Mouse (Mus musculus) hindbrain, embryonic 12.5 days (tissue): ENCODE measurements around the gene Tcl1b1. TPM values are rescaled to one million over a fixed set of nuclear protein-coding genes. Genes with fewer than 3 reads are reported as not detected.
A peak's percentile ranks its signal among the peaks of the same experiment; 100 is the strongest.
"Not testable (repeated sequence)": the region's sequence is repeated elsewhere in the genome, so short reads cannot be mapped to it uniquely, and the experiment has no call there.

ENCODE experiments used
- ATAC-seq: fragments of 200-750 bp; cut with Nextera tagmentation; 2 replicates; pipeline ENCODE4 v1.8.0; 2017; ENCODE audit warnings: moderate TSS enrichment; ENCODE audit not compliant: low FRiP score
- H3K27ac ChIP-seq: fragments of 300-500 bp; sonication (generic); 2 replicates; pipeline ENCODE4 v1.5.1; 2016; ENCODE audit warnings: mild to moderate bottlenecking
- H3K27me3 ChIP-seq: fragments of 300-500 bp; sonication (generic); 2 replicates; pipeline ENCODE4 v1.6.1; 2016; ENCODE audit warnings: mild to moderate bottlenecking
- H3K36me3 ChIP-seq: fragments of 300-500 bp; sonication (generic); 2 replicates; pipeline ENCODE4 v1.6.1; 2016; ENCODE audit warnings: mild to moderate bottlenecking
- H3K4me1 ChIP-seq: fragments of 300-500 bp; sonication (generic); 2 replicates; pipeline ENCODE4 v1.6.1; 2016
- H3K4me2 ChIP-seq: fragments of 300-500 bp; sonication (generic); replicated peaks from 2 replicates; pipeline ENCODE4 v1.6.1; 2016; ENCODE audit warnings: mild to moderate bottlenecking
- H3K4me3 ChIP-seq: fragments of 300-500 bp; sonication (generic); 2 replicates; pipeline ENCODE4 v1.5.1; 2016; ENCODE audit warnings: mild to moderate bottlenecking
- H3K9ac ChIP-seq: fragments of 300-500 bp; sonication (generic); 2 replicates; pipeline ENCODE4 v1.6.1; 2016; ENCODE audit warnings: mild to moderate bottlenecking, moderate library complexity
- H3K9me3 ChIP-seq: fragments of 300-500 bp; sonication (generic); replicated peaks from 2 replicates; pipeline ENCODE4 v1.6.1; 2016; ENCODE audit warnings: mild to moderate bottlenecking
- WGBS: fragments of 180-500 bp; shearing (Covaris S2); methylation state at CpG from one replicate; pipeline ENCODE4 v1.1.7; 2016; 5-methylcytosine and 5-hydroxymethylcytosine counted together
- polyA plus RNA-seq: library from polyadenylated mRNA; unstranded; fragments of >200 nt; fragmentation: Nextera tagmentation; extraction: Ambion mirVana; gene quantifications from 2 replicates; pipeline ENCODE4 v1.2.1, GENCODE M21; 2016

The Tcl1b1 gene
- not detected in 2 replicates for polyA plus RNA-seq

DNA sequence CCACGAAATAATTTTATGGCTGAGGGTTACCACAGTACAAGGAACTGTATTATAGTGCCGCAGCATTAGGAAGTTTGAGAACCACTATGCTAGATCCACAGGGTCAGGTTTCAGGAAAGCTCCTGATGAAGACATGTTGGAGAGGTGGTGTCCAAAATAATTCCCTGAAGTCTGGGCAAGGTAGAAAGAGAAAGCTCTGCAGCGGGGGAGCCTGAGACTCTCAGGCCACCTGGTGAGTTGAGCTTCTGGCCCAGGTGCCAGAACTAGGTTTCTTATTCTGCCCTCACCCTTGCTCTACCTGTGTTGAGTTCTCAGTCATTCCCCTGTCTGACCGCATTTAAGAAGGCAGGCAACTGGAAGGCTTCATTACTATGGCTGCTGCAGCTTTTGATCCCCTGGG is at the start of gene Tcl1b1:
TSS of gene Tcl1b1 (plus strand) at position 301 of the 400 bp plus-strand sequence.
- Histone ChIP-seq H3K9me3 (no peaks in the 10 kb centered on the region), H3K4me1 (no peaks in the 10 kb centered on the region), H3K9ac (no peak within 1 kb of the TSS), H3K36me3 (no peaks in the 10 kb centered on the region), H3K27me3 (no peaks in the 10 kb centered on the region), H3K4me2 (no peak within 1 kb of the TSS), H3K27ac (no peak within 1 kb of the TSS), H3K4me3 (no peak within 1 kb of the TSS)
- WGBS: 84% methylated on average over 4 of the region's 4 CpGs
- ATAC-seq: no peak

GRCm38 (mm10) chr12:105109812-105110211 is 49.7 kb upstream of the Tcl1b1 start:
- Histone ChIP-seq H3K4me1 (peaks cover 8% of the 10 kb centered on the region), H3K4me3 (no peak overlapping the region), H3K9me3 (no peaks in the 10 kb centered on the region), H3K27ac (no peak overlapping the region), H3K4me2 (no peak overlapping the region), H3K27me3 (no peaks in the 10 kb centered on the region), H3K36me3 (no peaks in the 10 kb centered on the region), H3K9ac (no peak overlapping the region)
- WGBS: 65% methylated on average over 4 of the region's 4 CpGs
- no peak for ATAC-seq

DNA sequence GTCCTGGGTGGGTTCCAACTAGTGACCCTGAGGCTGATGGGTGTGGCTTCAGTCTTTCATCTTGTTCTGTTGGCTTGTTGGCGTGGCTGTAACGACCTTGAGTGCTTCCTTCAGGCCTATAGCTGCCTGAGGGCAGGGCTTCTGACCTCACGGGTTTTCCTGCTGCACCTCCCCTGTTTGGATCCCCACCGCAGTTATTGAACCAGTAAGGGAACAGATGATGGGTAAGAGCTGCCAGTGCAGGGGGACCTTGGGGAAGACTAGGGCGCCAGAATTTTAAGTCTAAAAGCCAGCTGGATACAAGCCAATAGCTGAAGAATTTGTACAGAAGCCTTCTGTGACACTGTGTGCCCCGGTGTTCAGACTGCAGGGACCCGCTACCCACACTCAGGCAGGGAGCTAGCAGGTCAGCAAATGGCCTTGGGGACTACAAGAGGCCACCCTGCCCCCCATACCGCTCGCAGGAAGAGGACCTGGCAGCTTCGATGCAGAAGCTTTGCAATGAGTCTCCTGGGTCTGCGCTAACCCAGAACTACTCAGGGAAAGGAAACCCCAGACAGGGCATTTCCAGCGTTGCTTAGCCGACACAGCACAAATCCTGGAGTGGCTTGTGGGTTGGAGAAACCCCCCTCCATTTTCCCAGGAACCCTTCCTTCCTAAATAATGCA is 47.0 kb upstream of the Tcl1b1 start:
- H3K4me2 ChIP-seq: no peak overlapping the region
- ATAC-seq: no peak
- 38% methylated on average over 13 of the region's 13 CpGs for WGBS
- H3K9me3 ChIP-seq: no peaks in the 10 kb centered on the region
- 0 out of 2 replicates have a peak overlapping the region, but pooled peaks have one; percentile 23 for H3K9ac ChIP-seq
- no peak overlapping the region for H3K4me3 ChIP-seq
- peaks cover 8% of the 10 kb centered on the region for H3K4me1 ChIP-seq
- peak overlapping the region; percentile 57 for H3K27ac ChIP-seq
- H3K27me3 ChIP-seq: no peaks in the 10 kb centered on the region
- no peaks in the 10 kb centered on the region for H3K36me3 ChIP-seq

GRCm38 (mm10) chr12:105116648-105117047 is 42.8 kb upstream of the Tcl1b1 start:
- no peak for ATAC-seq
- Histone ChIP-seq H3K36me3 (no peaks in the 10 kb centered on the region), H3K4me2 (no peak overlapping the region), H3K4me1 (peaks cover 8% of the 10 kb centered on the region), H3K27me3 (no peaks in the 10 kb centered on the region), H3K27ac (no peak overlapping the region), H3K4me3 (no peak overlapping the region), H3K9ac (no peak overlapping the region), H3K9me3 (no peaks in the 10 kb centered on the region)
- WGBS: 86% methylated on average over 1 of the region's 1 CpGs

- no peak for ATAC-seq
- no peak overlapping the region for H3K4me3 ChIP-seq
- H3K4me2 ChIP-seq: no peak overlapping the region
- H3K9me3 ChIP-seq: no peaks in the 10 kb centered on the region
- H3K27me3 ChIP-seq: no peaks in the 10 kb centered on the region
- H3K36me3 ChIP-seq: no peaks in the 10 kb centered on the region
- 91% methylated on average over 6 of the region's 6 CpGs for WGBS
- H3K9ac ChIP-seq: no peak overlapping the region
- H3K27ac ChIP-seq: no peak overlapping the region
- H3K4me1 ChIP-seq: no peaks in the 10 kb centered on the region
Measured at GRCm38 (mm10) chr12:105125362-105125761, 34.1 kb upstream of the Tcl1b1 start.

DNA sequence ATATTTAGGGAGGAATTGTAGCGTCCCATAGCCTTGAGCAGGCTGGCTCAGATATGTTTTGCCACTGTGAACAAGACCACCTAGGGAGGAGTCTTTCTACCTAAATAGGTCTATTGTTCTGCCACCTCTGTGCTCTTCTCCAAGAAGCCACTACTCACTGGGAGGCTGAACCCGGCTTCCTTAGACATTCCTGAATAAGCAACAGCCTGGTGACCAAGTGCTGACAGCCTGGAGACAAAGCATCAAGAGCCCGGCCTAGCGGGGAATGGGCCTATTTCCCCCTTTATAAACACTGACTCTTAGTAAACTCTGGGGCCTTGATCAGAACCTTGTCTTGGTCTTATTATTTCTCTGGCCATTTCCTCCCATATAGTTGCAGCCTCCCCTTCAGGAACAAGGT is 33.0 kb upstream of the Tcl1b1 start:
- no peaks in the 10 kb centered on the region for H3K9me3 ChIP-seq
- H3K4me3 ChIP-seq: no peak overlapping the region
- 37% methylated on average over 4 of the region's 4 CpGs for WGBS
- ATAC-seq: no peak
- H3K27me3 ChIP-seq: no peaks in the 10 kb centered on the region
- H3K4me1 ChIP-seq: no peaks in the 10 kb centered on the region
- H3K9ac ChIP-seq: no peak overlapping the region
- no peaks in the 10 kb centered on the region for H3K36me3 ChIP-seq
- no peak overlapping the region for H3K4me2 ChIP-seq
- no peak overlapping the region for H3K27ac ChIP-seq

- WGBS: 87% methylated on average over 2 of the region's 2 CpGs
Measured at GRCm38 (mm10) chr12:105127607-105128006, 31.9 kb upstream of the Tcl1b1 start.

DNA sequence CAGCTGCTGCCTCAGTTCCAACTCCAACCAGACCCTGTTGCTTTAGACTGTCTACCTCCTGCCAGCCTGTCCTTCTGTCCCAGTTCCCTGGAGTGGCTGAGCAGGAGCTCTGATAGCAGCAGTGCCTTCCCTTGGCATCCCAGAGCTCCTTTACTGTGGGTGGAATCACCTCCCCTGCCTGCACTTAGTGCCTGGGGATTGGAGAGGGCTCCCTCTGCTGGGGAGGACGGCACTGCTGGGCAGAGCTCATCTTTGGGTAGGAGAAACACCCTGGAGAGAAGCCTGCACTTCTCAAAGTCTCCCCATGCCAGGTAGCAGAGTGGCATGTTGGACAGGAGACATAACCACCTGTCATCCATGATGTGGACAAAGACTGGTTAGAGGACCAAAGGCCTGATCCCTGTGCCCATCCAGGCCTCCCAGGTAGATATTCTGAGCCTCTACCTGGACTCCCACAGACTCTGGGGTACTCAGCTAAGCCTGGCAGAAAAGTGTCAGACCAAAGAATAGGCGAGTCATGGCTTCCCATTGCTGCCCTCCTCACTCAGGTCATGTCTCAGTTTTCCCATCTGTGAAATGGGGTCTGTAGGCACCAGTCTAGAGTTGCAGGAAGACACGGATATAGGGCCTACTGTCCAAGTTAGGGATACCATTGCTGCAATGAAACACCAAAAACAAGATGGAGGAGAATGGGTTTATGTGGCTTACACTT is 29.8 kb upstream of the Tcl1b1 start:
- not testable (repeated sequence) for H3K36me3 ChIP-seq, ATAC-seq, H3K4me2 ChIP-seq, H3K9ac ChIP-seq, H3K27me3 ChIP-seq, H3K27ac ChIP-seq, H3K4me1 ChIP-seq, H3K4me3 ChIP-seq, H3K9me3 ChIP-seq
- WGBS: 58% methylated on average over 3 of the region's 3 CpGs

More at GRCm38 (mm10) chr12:105127607-105128006, 31.9 kb upstream of the Tcl1b1 start:
- H3K36me3 ChIP-seq: no peaks in the 10 kb centered on the region
- H3K9ac ChIP-seq: no peak overlapping the region
- H3K4me3 ChIP-seq: no peak overlapping the region
- no peak for ATAC-seq
- H3K9me3 ChIP-seq: no peaks in the 10 kb centered on the region
- H3K27me3 ChIP-seq: no peaks in the 10 kb centered on the region
- no peak overlapping the region for H3K27ac ChIP-seq
- no peak overlapping the region for H3K4me2 ChIP-seq
- no peaks in the 10 kb centered on the region for H3K4me1 ChIP-seq

- H3K4me1 ChIP-seq, H3K4me3 ChIP-seq, H3K4me2 ChIP-seq, H3K9me3 ChIP-seq, H3K36me3 ChIP-seq, ATAC-seq, H3K27ac ChIP-seq, H3K27me3 ChIP-seq, H3K9ac ChIP-seq: not testable (repeated sequence)
- 67% methylated on average over 2 of the region's 2 CpGs for WGBS
Measured at GRCm38 (mm10) chr12:105134167-105134566, 25.3 kb upstream of the Tcl1b1 start.

DNA sequence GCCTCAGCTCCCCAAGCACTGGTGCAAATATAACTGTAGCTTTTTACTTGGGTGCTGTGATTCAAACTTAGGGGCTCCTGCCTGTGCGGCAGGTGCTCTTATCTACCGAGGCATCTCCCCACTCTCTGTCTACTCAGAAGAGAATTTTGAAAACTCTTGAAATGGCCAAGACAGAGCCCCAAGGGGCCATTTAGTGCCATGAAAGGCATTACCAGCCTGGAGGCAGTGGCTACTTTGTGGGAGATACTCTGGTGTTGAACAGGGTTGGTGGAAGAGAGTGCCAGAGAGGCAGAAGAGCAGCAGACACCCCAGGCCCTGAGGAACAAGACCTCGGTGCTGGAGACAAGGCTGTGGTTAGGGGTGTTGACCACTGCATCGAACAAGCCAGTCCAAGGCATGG is 24.7 kb upstream of the Tcl1b1 start:
- not testable (repeated sequence) for H3K27ac ChIP-seq, H3K27me3 ChIP-seq, H3K9ac ChIP-seq, H3K36me3 ChIP-seq, ATAC-seq, H3K4me3 ChIP-seq, H3K4me1 ChIP-seq, H3K9me3 ChIP-seq, H3K4me2 ChIP-seq
- 88% methylated on average over 4 of the region's 4 CpGs for WGBS

DNA sequence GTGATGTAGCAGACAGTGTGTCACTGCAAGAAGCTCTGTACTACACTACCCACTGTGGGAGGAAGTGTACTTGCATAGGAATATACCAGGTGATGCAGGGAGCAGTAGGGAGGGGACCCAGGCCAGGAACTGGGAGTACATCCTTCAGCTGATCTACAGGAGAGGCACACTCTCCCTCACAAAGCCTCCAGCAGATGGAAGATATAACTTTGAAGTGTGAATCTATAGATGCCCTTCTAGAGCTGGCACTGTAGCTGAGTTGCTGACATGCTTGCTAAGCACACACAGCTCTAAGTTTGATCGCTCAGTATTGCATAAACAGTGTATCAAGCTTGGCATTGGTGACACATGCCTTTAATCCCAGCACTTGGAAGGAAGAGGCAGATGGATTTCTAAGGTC is 21.8 kb upstream of the Tcl1b1 start:
- not testable (repeated sequence) for H3K4me2 ChIP-seq, H3K4me3 ChIP-seq, H3K36me3 ChIP-seq, H3K4me1 ChIP-seq, H3K9ac ChIP-seq, H3K9me3 ChIP-seq, ATAC-seq, H3K27me3 ChIP-seq, H3K27ac ChIP-seq
- WGBS: 74% methylated on average over 1 of the region's 1 CpGs

- Histone ChIP-seq H3K9ac (no peak overlapping the region), H3K4me3 (no peak overlapping the region), H3K36me3 (no peaks in the 10 kb centered on the region), H3K27ac (no peak overlapping the region), H3K27me3 (no peaks in the 10 kb centered on the region), H3K9me3 (no peaks in the 10 kb centered on the region), H3K4me1 (no peaks in the 10 kb centered on the region), H3K4me2 (no peak overlapping the region)
- ATAC-seq: no peak
- WGBS: 93% methylated on average over 3 of the region's 3 CpGs
Measured at GRCm38 (mm10) chr12:105143096-105143495, 16.4 kb upstream of the Tcl1b1 start.

DNA sequence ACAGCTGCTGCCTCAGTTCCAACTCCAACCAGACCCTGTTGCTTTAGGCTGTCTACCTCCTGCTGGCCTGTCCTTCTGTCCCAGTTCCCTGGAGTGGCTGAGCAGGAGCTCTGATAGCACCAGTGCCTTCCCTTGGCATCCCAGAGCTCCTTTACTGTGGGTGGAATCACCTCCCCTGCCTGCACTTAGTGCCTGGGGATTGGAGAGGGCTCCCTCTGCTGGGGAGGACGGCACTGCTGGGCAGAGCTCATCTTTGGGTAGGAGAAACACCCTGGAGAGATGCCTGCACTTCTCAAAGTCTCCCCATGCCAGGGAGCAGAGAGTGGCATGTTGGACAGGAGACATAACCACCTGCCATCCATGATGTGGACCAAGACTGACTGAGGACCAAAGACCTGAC is 14.6 kb upstream of the Tcl1b1 start:
- not testable (repeated sequence) for H3K27ac ChIP-seq, H3K27me3 ChIP-seq, H3K36me3 ChIP-seq, H3K4me3 ChIP-seq, H3K9me3 ChIP-seq, H3K4me1 ChIP-seq, ATAC-seq, H3K4me2 ChIP-seq, H3K9ac ChIP-seq
- 36% methylated on average over 1 of the region's 1 CpGs for WGBS
